Mouse (Mus musculus) kidney, adult 2 months (tissue): Measurements from ENCODE around the gene Prox2.

Experiments
- CTCF ChIP-seq: fragments of 200-500 bp; conservative IDR thresholded peaks from 2 replicates; pipeline ENCODE4 v1.5.1; 2011; ENCODE audit warnings: low read depth, mild to moderate bottlenecking, control low read depth, low read length, moderate library complexity, mixed read lengths; ENCODE audit not compliant: insufficient read depth, insufficient read length
- POLR2A ChIP-seq: fragments of 200-500 bp; IDR thresholded peaks from one replicate; pipeline ENCODE4 v1.6.1; 2011; ENCODE audit warnings: low read depth, low read length, control low read depth

DNA sequence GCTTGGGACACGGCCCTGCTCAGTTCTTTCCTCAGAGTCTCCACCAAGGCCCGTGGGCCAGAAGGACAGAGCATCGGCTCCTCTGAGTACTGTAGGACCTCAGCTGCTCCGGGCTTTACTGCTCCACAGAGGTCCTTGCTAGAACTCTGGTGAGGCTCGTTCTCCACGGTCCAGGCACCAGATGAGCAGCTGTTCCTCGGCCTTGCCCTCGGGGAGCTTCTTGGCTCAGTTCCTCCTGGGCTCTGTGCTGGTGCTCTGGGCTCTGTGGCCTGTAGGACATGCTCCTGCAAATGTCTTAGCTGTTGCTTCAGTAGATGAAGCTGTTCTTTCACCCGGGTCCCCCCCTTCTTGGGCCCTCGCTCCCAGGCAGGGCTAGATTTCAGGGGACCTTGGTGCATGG lies 15.9 kb downstream of the Prox2 start:
- TF ChIP-seq CTCF (no peak), POLR2A (no peak)
